Mouse (Mus musculus) midbrain, postnatal 0 days (tissue): ENCODE data around the gene Gm20521. TPM values are rescaled to one million over a fixed set of nuclear protein-coding genes. Genes with fewer than 3 reads are reported as not detected.

ENCODE experiments used
- ATAC-seq: fragments of 200-750 bp; cut with Nextera tagmentation; 2 replicates; pipeline ENCODE4 v1.8.0; 2017; ENCODE audit warnings: moderate number of reproducible peaks, mild to moderate bottlenecking, moderate TSS enrichment, moderate library complexity; ENCODE audit not compliant: low FRiP score
- DNase-seq: peaks from one replicate; pipeline ENCODE4 v3.0.0-alpha.2; 2015; ENCODE audit warnings: low spot score
- H3K27ac ChIP-seq: fragments of 300-500 bp; sonication (generic); 2 replicates; pipeline ENCODE4 v1.5.1; 2014; ENCODE audit warnings: low read depth, mild to moderate bottlenecking, low read length, mixed read lengths
- H3K27me3 ChIP-seq: fragments of 300-500 bp; sonication (generic); 2 replicates; pipeline ENCODE4 v1.6.1; 2014; ENCODE audit warnings: low read length, control low read depth, mixed read lengths; ENCODE audit not compliant: insufficient read depth
- H3K36me3 ChIP-seq: fragments of 300-500 bp; sonication (generic); 2 replicates; pipeline ENCODE4 v1.6.1; 2014; ENCODE audit warnings: low read length, control low read depth, mixed read lengths; ENCODE audit not compliant: insufficient read depth
- H3K4me1 ChIP-seq: fragments of 300-500 bp; sonication (generic); 2 replicates; pipeline ENCODE4 v1.6.1; 2014; ENCODE audit warnings: mild to moderate bottlenecking, control low read depth, antibody characterized with exemption, low read length, mixed read lengths; ENCODE audit not compliant: insufficient read depth
- H3K4me2 ChIP-seq: fragments of 300-500 bp; sonication (generic); 2 replicates; pipeline ENCODE4 v1.6.1; 2014; ENCODE audit warnings: low read depth, mild to moderate bottlenecking, low read length, mixed read lengths; ENCODE audit not compliant: poor library complexity, severe bottlenecking
- H3K4me3 ChIP-seq: fragments of 300-500 bp; sonication (generic); 2 replicates; pipeline ENCODE4 v1.5.1; 2014; ENCODE audit warnings: low read depth, mild to moderate bottlenecking, low read length, moderate library complexity
- H3K9ac ChIP-seq: fragments of 300-500 bp; sonication (generic); replicated peaks from 2 replicates; pipeline ENCODE4 v1.6.1; 2014; ENCODE audit warnings: mild to moderate bottlenecking, low read length, moderate library complexity, mixed read lengths; ENCODE audit not compliant: poor library complexity, severe bottlenecking
- H3K9me3 ChIP-seq: fragments of 300-500 bp; sonication (generic); 2 replicates; pipeline ENCODE4 v1.6.1; 2016; ENCODE audit warnings: low read length, control low read depth
- CTCF ChIP-seq: IDR thresholded peaks from 2 replicates; pipeline ENCODE4 v1.5.1; 2016; ENCODE audit warnings: antibody characterized with exemption, mild to moderate bottlenecking
- WGBS: fragments of 180-500 bp; shearing (Covaris S2); extraction: QIAGEN DNeasy Blood & Tissue Kit; methylation state at CpG from one replicate; pipeline ENCODE4 v1.1.7; 2014; 5-methylcytosine and 5-hydroxymethylcytosine counted together
- polyA plus RNA-seq: library from polyadenylated mRNA; unstranded; fragments of >200 nt; fragmentation: Nextera tagmentation; extraction: Ambion mirVana; gene quantifications from 2 replicates; pipeline ENCODE4 v1.2.1, GENCODE M21; 2015
- total RNA-seq: library from RNA; depleted of rRNA; stranded (reverse); fragments of >200 nt; gene quantifications from 2 replicates; pipeline ENCODE4 v1.2.3, GENCODE M21; 2014

Gm20521 gene
- total and polyA plus RNA-seq, 2 experiments from 2014 or later, result 0.82 to 1.6 TPM

- Histone ChIP-seq H3K27ac (peak overlapping the region; percentile 97), H3K27me3 (no peaks in the 10 kb centered on the region), H3K4me2 (peak overlapping the region; percentile 96), H3K36me3 (peaks cover 21% of the 10 kb centered on the region), H3K9me3 (no peaks in the 10 kb centered on the region), H3K4me1 (0 out of 2 replicates have a peak, but pooled peaks cover 4% of the 10 kb centered on the region), H3K4me3 (peak overlapping the region; percentile 94), H3K9ac (peak overlapping the region; percentile 98)
- DNase-seq (peak; percentile 13), ATAC-seq (peak; percentile 9)
- 12% methylated on average over 10 of the region's 10 CpGs for WGBS
- TF ChIP-seq CTCF, result no peak
These were observed 30.1 kb downstream of the Gm20521 start for GRCm38 (mm10) chr14:54913343-54913742.

- H3K9me3 ChIP-seq, result peaks cover 8% of the 10 kb centered on the region
- ATAC-seq (no peak), DNase-seq (no peak)
- no peak overlapping the region for H3K4me3 ChIP-seq
- H3K27ac ChIP-seq, result no peak overlapping the region
- H3K4me1 ChIP-seq, result peaks cover 6% of the 10 kb centered on the region; the same call in 1 of the 2 replicates
- WGBS, result 92% methylated on average over 16 of the region's 16 CpGs
- H3K36me3 ChIP-seq, result peaks cover 8% of the 10 kb centered on the region
- H3K4me2 ChIP-seq, result no peak overlapping the region
- H3K9ac ChIP-seq, result no peak overlapping the region
- H3K27me3 ChIP-seq, result no peaks in the 10 kb centered on the region
- no peak for TF ChIP-seq CTCF
These were observed 36.9 kb downstream of the Gm20521 start for GRCm38 (mm10) chr14:54920076-54920685.

- peak; percentile 79 for DNase-seq
- Histone ChIP-seq H3K9me3 (peaks cover 8% of the 10 kb centered on the region), H3K27ac (peak overlapping the region; percentile 85), H3K4me1 (peaks cover 12% of the 10 kb centered on the region; the same call in 1 of the 2 replicates), H3K9ac (0 out of 2 replicates have a peak overlapping the region, but pooled peaks have one; percentile 80), H3K36me3 (peaks cover 3% of the 10 kb centered on the region; the same call in 1 of the 2 replicates), H3K4me2 (peak overlapping the region; percentile 97), H3K4me3 (peak overlapping the region; percentile 49), H3K27me3 (no peaks in the 10 kb centered on the region)
- WGBS, result 29% methylated on average over 7 of the region's 7 CpGs
- TF ChIP-seq CTCF, result no peak
- peak; percentile 28; the same call in 1 of the 2 replicates for ATAC-seq
These were observed 41.6 kb downstream of the Gm20521 start for GRCm38 (mm10) chr14:54924641-54925348.

GRCm38 (mm10) chr14:54925349-54926342, 42.4 kb downstream of the Gm20521 start, which contains the start of gene Efs:
Gene Efs, minus strand, starts transcription at chr14:54926126.
- peak within 1 kb of the TSS; percentile 49 for H3K4me3 ChIP-seq
- ATAC-seq, result peak; percentile 68
- no peaks in the 10 kb centered on the region for H3K36me3 ChIP-seq
- H3K27me3 ChIP-seq, result no peaks in the 10 kb centered on the region
- peaks cover 8% of the 10 kb centered on the region for H3K9me3 ChIP-seq
- TF ChIP-seq CTCF, result no peak
- peak within 1 kb of the TSS; percentile 80 for H3K9ac ChIP-seq
- peak within 1 kb of the TSS; percentile 97 for H3K4me2 ChIP-seq
- H3K4me1 ChIP-seq, result peaks cover 12% of the 10 kb centered on the region; the same call in 1 of the 2 replicates
- DNase-seq, result peak; percentile 72
- WGBS, result 4% methylated on average over 52 of the region's 57 CpGs
- peak within 1 kb of the TSS; percentile 85 for H3K27ac ChIP-seq

GRCm38 (mm10) chr14:54926401-54927158, 43.3 kb downstream of the Gm20521 start:
- Histone ChIP-seq H3K9ac (peak overlapping the region; percentile 80), H3K27ac (peak overlapping the region; percentile 85), H3K4me1 (peaks cover 12% of the 10 kb centered on the region; the same call in 1 of the 2 replicates), H3K9me3 (peaks cover under 1% of the 10 kb centered on the region; the same call in 1 of the 2 replicates), H3K4me2 (peak overlapping the region; percentile 97), H3K27me3 (no peaks in the 10 kb centered on the region), H3K4me3 (peak overlapping the region; percentile 49), H3K36me3 (no peaks in the 10 kb centered on the region)
- peak; percentile 71 for DNase-seq
- TF ChIP-seq CTCF, result no peak
- WGBS, result under 1% methylated on average over 51 of the region's 58 CpGs
- peak; percentile 77 for ATAC-seq
